Mouse (Mus musculus) left cerebral cortex, postnatal 36 days (tissue): ENCODE results near the gene Trpm8. TPM values are rescaled to one million over a fixed set of nuclear protein-coding genes. Genes with fewer than 3 reads are reported as not detected.

Source experiments
- DNase-seq, 2 experiments: peaks; one replicate each; pipeline ENCODE4 v3.0.0; 2021 to 2022; ENCODE audit warnings: low spot score in 2 of 2, mixed read lengths in 1 of 2
- intact Hi-C: fragments of 180-260 bp; cut with DNase I; formaldehyde crosslinking; loops from one replicate; pipeline ENCODE4 v1.15.1; 2025
- total RNA-seq, 2 experiments: library from RNA; stranded (reverse); gene quantifications; 2 replicates each; pipeline ENCODE4 v1.2.3; 2021

The Trpm8 gene
- total RNA-seq, 2 experiments from 2014 or later, result 0.25 TPM; not detected in 1

DNA sequence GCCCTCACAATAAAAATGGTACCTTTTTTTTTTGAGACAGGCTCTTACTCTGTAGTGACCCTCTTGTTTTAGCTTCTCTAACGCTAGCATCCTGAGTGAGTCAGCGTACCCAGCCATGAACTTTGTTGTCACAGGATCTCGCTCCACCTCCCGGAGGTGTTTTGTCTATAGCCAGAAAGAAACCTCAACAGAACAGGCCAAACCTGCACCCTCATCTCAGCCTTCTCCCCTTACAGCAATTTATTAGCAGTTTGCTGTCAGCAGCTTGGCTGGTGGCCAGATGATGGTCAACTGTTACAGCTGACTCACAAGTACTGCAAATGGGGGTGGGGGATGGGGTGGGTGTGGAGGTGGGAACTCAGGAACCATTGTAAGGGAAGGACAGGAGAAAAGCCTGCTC, 15.2 kb upstream of the Trpm8 start:
- no peak for DNase-seq

GRCm38 (mm10) chr1:88262961-88263360, 14.5 kb upstream of the Trpm8 start:
- no peak for DNase-seq
- intact Hi-C loops, result no loop called here

More for the DNA sequence above, 15.2 kb upstream of the Trpm8 start:
- intact Hi-C loops, result no loop called here

GRCm38 (mm10) chr1:88263778-88264177, 13.7 kb upstream of the Trpm8 start:
- intact Hi-C loops, result no loop called here
- no peak for DNase-seq

DNA sequence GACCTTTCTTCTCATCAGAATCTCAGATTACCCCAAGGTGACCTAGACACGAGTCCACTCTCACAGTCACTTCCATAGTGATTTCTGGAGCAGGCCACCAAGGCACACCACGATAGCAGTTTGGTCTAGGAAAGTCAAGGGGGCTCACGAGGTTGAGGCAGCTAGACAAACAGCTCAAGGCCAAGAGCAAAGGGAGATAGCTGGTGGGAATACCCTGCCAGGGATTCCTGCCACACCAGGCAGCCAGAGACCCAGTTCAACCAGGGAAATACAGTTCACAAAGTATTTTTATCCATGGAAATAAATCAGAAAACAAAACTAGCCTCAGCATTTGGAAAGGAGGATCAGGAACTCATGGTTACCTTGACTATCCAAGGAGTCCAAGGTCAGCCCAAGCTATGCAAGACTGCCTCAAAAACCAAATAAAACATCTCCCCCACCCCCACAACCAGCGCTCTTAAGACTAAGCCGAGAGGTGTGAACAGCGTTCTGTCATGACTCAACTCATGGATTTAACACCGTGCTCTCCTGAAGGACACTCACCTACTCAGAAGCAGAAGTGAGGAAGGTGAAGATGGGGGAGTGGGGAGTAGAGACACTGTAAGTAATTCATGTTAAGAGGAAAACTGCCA, 13.1 kb upstream of the Trpm8 start:
- no peak for DNase-seq
- intact Hi-C loops, result no loop called here

- intact Hi-C loops, result no loop called here
- no peak for DNase-seq
These were observed 12.6 kb upstream of the Trpm8 start for GRCm38 (mm10) chr1:88264869-88265240.

GRCm38 (mm10) chr1:88266123-88266522, 11.3 kb upstream of the Trpm8 start:
- no peak for DNase-seq
- intact Hi-C loops, result no loop called here

DNA sequence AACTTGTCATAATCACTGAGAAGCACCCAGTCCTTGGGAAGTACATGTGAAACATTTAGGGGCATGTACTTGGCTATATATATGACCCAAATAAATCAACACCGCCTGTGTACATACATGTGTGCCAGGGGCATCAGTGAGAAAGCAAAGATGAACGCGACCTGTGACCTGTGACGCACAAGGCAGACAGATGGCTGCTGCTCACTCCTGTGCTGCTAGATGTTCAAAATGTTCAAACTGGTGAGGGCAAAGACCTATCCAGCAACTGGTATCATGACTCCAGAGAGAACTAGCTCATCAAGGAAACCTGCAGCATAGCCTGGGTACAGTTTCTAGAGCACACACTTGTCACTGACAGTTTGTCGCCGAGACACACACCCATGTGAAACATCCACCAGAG, 10.0 kb upstream of the Trpm8 start:
- no peak for DNase-seq
- intact Hi-C loops, result no loop called here

DNA sequence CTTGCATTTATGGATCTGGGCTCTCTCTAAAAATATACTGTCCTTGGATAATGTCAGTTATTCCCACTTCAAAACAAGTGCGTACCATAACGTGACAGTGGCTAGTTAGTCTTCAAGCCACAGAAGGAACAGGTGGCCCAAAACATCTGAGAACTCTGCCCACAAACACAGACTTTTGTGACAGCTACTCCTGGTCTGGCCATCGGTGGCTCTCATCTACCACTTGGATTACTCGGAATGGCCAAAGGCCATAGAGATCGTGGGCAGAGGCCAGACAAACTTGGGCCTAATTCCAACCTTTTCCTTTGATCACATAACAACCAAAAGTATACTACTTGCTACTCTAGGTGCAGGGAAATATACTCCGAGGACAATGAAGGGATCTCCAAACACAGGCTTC, 9.4 kb upstream of the Trpm8 start:
- DNase-seq, result no peak
- intact Hi-C loops, result no loop called here

GRCm38 (mm10) chr1:88269539-88270309, 7.7 kb upstream of the Trpm8 start:
- DNase-seq, result peak in 1 of 2 experiments; percentile 5
- intact Hi-C loops, result no loop called here

- intact Hi-C loops, result no loop called here
- DNase-seq, result peak in 1 of 2 experiments; percentile 3
These were observed 4.6 kb upstream of the Trpm8 start for GRCm38 (mm10) chr1:88272851-88273250.

GRCm38 (mm10) chr1:88273326-88273725, 4.1 kb upstream of the Trpm8 start:
- intact Hi-C loops, result no loop called here
- DNase-seq, result peak; percentile 3 to 10

- peak in 1 of 2 experiments; percentile 8 for DNase-seq
- intact Hi-C loops, result no loop called here
These were observed 3.6 kb upstream of the Trpm8 start for GRCm38 (mm10) chr1:88273832-88274231.

GRCm38 (mm10) chr1:88274371-88275077, 2.9 kb upstream of the Trpm8 start:
- DNase-seq, result peak in 1 of 2 experiments; percentile 4
- intact Hi-C loops, result no loop called here

GRCm38 (mm10) chr1:88275078-88275680, 2.3 kb upstream of the Trpm8 start:
- intact Hi-C loops, result no loop called here
- peak in 1 of 2 experiments; percentile 3 for DNase-seq

- DNase-seq, result peak in 1 of 2 experiments; percentile 14
- intact Hi-C loops, result no loop called here
These were observed 1.6 kb upstream of the Trpm8 start for GRCm38 (mm10) chr1:88275698-88276523.

DNA sequence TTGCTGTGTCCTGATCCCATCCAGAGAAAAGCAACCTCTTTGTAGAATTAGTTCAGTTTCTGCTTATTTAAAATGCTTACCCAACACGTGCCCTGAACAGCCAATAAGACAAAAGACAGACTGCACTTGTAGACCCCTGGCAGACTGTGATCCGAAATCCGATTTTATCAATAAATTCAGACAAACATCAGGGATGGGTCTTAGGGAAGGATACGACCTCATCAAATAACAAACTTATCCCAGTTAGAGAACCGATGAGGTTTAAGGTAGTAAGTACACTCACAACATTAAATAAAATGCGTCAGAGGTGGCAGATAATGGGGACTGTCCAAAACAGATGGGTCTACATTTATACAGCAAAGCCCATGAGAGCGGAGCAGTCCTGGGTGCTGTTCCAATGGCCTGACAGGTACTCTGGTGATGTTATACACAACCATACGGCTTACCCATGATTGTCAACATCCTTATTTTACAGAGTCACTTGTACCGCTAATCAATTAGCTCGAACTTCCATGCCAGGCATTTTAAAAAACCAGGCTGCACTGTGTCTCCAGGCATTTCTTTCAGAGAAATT, 850 bp upstream of the Trpm8 start:
- intact Hi-C loops, result no loop called here

GRCm38 (mm10) chr1:88277818-88278511, 504 bp downstream of the Trpm8 start:
- intact Hi-C loops, result no loop called here
- no peak for DNase-seq

More for the DNA sequence above, 850 bp upstream of the Trpm8 start:
- DNase-seq, result peak in 1 of 2 experiments; percentile 3
